In the genomic region with DNA sequence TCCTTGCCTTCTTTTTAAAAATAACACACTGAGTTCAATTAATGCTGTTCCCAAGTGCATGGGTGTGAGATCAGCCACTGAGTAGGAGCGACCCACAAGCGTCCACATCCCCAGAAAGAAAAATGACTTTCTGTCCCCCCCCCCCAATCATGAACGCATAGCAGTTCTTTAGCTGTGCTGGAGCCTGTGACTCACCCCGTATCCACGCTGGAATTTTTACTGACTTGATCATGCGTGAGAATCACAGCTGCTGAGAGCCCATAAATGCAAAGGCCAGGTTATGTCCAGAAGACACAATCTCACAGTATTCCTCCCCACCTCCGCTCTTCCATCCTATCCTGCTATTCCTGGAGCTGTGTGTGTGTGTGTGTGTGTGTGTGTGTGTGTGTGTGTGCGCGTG, we compare ENCODE assay signal across 21 mouse cellular contexts. TPM values are rescaled to one million over a fixed set of nuclear protein-coding genes. Genes with fewer than 3 reads are reported as not detected.
A peak's percentile ranks its signal among the peaks of the same experiment; 100 is the strongest.
DNase-seq lines count a peak whose midpoint lies in the region; TF ChIP-seq lines count a peak whose summit lies in the region.
"Had no signal": no experiment of that assay in that cellular context is flagged by ENCODE, and none has a peak within 500 bp of the region (broad histone marks: within the 10 kb centered on the region; RNA-seq: fewer than 3 reads in every experiment).

No protein-coding gene starts in this region.

- no peak for TF ChIP-seq CTCF in olfactory bulb, adult 2 months (IDR thresholded peaks at IDR 0.05; ENCODE audit: insufficient read depth, low read depth, low read length)

- peaks cover 11% of the 10 kb centered on the region for H3K4me1 ChIP-seq in olfactory bulb, adult 2 months (ENCODE audit: control insufficient read depth, insufficient read depth, low read length)

- no peak overlapping the region for H3K4me3 ChIP-seq in olfactory bulb, adult 2 months (ENCODE audit: insufficient read depth, low read depth, low read length)
- H3K4me3 ChIP-seq: forebrain, embryonic 15.5 days; heart, adult 2 months; heart, embryonic 10.5 days; heart, embryonic 13.5 days; hindbrain, embryonic 12.5 days; hindbrain, embryonic 15.5 days had no signal

- 0 out of 2 replicates have a peak overlapping the region, but pooled peaks have one; percentile 6 for H3K27ac ChIP-seq in olfactory bulb, adult 2 months (ENCODE audit: insufficient read depth, low read depth, low read length)
- H3K27ac ChIP-seq: forebrain, embryonic 15.5 days; heart, adult 2 months; heart, embryonic 10.5 days; heart, embryonic 13.5 days; hindbrain, embryonic 12.5 days; hindbrain, embryonic 15.5 days had no signal

- intact Hi-C loops in heart, postnatal 10 days (cut with DNase I) = no loop called here

- DNase-seq in heart, adult 11 months = peak; percentile 75
- no peak for DNase-seq in heart, postnatal 10 days
- peak; percentile 86 for DNase-seq in Muller cell, postnatal 12 days (ENCODE audit: inconsistent ontology term)
- peak; percentile 49 for DNase-seq in brain, adult 2 months (ENCODE audit: low read depth, low spot score)
- no peak for DNase-seq in layer of hippocampus, adult 8-10 months (ENCODE audit: low spot score in 2 of 2)
- DNase-seq in spleen, postnatal 36 days (ENCODE audit: low spot score in 2 of 2) = no peak
- DNase-seq in thymus, postnatal 4 days = no peak
- DNase-seq: adrenal gland, adult 2 months; adrenal gland, postnatal 14 days; B cell, adult 2 months; cerebellum, adult 18-20 months; cerebellum, adult 9-10 months; cerebellum, postnatal 14 days; gastrocnemius, postnatal 25 days; heart, adult 2 months had no signal

- WGBS in olfactory bulb, adult 2 months = 51% methylated on average over 9 of the region's 9 CpGs

- TF ChIP-seq POLR2A in olfactory bulb, adult 2 months (IDR thresholded peaks at IDR 0.05; ENCODE audit: insufficient read depth, low read depth, low read length) = no peak

RNA-seq across cellular contexts. Expression of a gene that starts 53.3 kb away (rescaled TPM):
- 1 to 10 TPM; 1.8 to 3.3 TPM for total RNA-seq in heart, postnatal 10 days (2021)
- polyA plus RNA-seq in olfactory bulb, adult 2 months (2012; ENCODE audit: insufficient read depth, insufficient read length, low replicate concordance, missing spikeins) = not detected in 2 replicates
- 10 to 100 TPM; 14.4 to 24.7 (median 21.0) TPM for total RNA-seq in layer of hippocampus, adult 8-10 months (2022)

Comparison
In these comparisons a context has a peak if more than half of its experiments do, and no peak if none do; other contexts are left out.
1. DNase-seq: peak in heart, adult 11 months (single experiment), Muller cell, postnatal 12 days (single experiment) and brain, adult 2 months (single experiment); none in heart, postnatal 10 days (0 of 2), layer of hippocampus, adult 8-10 months (0 of 2), spleen, postnatal 36 days (0 of 2) and thymus, postnatal 4 days (single experiment).